Comparison of ENCODE assay signal across 14 mouse cellular contexts in the genomic region with DNA sequence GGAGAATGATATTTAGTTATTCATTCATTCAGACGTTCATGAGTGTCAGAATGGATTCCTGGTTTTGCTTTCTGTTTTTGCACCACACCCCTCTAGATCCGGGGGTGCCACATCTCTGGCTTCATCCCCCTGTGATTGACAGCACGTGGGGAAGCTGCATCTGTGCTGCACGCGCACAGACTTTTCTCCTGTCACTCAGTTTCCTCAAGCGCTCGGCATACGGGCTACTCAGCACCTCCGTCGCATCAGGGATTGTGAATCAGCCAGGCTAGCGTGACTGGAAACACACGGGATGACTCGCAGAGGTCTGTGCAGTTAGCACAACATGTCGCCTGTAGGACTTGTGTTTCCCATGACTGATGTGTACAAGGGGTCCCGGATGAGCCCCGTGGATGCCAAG.
"Had no signal": no experiment of that assay in that cellular context is flagged by ENCODE, and none has a peak within 500 bp of the region (broad histone marks: within the 10 kb centered on the region; RNA-seq: fewer than 3 reads in every experiment).

No protein-coding gene starts in this region.

- H3K27me3 ChIP-seq: limb, embryonic 12.5 days; liver, embryonic 13.5 days; neural tube, embryonic 13.5 days had no signal

- ATAC-seq: liver, postnatal 0 days; midbrain, embryonic 16.5 days had no signal

- H3K36me3 ChIP-seq: limb, embryonic 12.5 days; liver, embryonic 13.5 days had no signal

- H3K27ac ChIP-seq: limb, embryonic 12.5 days; liver, embryonic 13.5 days; midbrain, embryonic 10.5 days; neural tube, embryonic 13.5 days had no signal

- H3K4me2 ChIP-seq: limb, embryonic 12.5 days; liver, embryonic 13.5 days; neural tube, embryonic 13.5 days had no signal

- H3K9me3 ChIP-seq: limb, embryonic 12.5 days; midbrain, embryonic 10.5 days; neural tube, embryonic 13.5 days had no signal

- DNase-seq: kidney, adult 18-20 months; kidney, postnatal 10 days; kidney, postnatal 4 days; liver; liver, embryonic 13.5 days; liver, postnatal 0 days; lung, postnatal 36 days; retina, postnatal 1 day; right cerebral cortex, postnatal 25 days; thymus, postnatal 4 days had no signal

- H3K9ac ChIP-seq: limb, embryonic 12.5 days; liver, embryonic 13.5 days; liver, postnatal 0 days; neural tube, embryonic 13.5 days had no signal

- H3K4me1 ChIP-seq: limb, embryonic 12.5 days; liver, embryonic 13.5 days had no signal

- H3K4me3 ChIP-seq: limb, embryonic 12.5 days; liver, embryonic 13.5 days; midbrain, embryonic 10.5 days; neural tube, embryonic 13.5 days had no signal
